Mouse (Mus musculus): ENCODE data around the gene Itih2.

Itih2 gene

DNA sequence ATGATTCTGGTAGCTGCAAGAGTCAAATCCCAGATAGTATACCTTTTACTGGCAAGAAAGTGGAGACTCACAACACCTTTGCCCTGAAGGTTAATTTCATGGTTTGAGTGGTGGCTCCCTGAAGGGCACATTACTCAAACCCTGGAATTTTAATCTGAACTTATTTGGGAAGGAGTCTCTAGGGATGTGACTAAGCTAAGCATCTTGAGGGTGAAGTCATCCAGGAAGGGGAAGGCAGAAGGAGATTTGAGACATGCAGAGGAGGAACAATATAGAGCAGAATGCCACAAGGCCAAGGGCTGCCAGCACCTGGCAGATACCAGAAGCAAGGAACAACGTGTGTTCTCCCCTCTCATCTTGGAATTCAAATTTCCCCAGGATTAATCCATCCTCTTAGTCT lies 12.4 kb downstream of the Itih2 start:
- no peak for DNase-seq (ENCODE audit: low read depth, low spot score)

- no peak for DNase-seq (ENCODE audit: low read depth, low spot score)
Observed at GRCm38 (mm10) chr2:10108535-10109189, 22.5 kb downstream of the Itih2 start.

- DNase-seq (ENCODE audit: low read depth, low spot score) = no peak
Observed at GRCm38 (mm10) chr2:10101180-10101579, 30.0 kb downstream of the Itih2 start.

- DNase-seq (ENCODE audit: low read depth, low spot score) = no peak
Observed at GRCm38 (mm10) chr2:10100471-10100870, 30.7 kb downstream of the Itih2 start.

DNA sequence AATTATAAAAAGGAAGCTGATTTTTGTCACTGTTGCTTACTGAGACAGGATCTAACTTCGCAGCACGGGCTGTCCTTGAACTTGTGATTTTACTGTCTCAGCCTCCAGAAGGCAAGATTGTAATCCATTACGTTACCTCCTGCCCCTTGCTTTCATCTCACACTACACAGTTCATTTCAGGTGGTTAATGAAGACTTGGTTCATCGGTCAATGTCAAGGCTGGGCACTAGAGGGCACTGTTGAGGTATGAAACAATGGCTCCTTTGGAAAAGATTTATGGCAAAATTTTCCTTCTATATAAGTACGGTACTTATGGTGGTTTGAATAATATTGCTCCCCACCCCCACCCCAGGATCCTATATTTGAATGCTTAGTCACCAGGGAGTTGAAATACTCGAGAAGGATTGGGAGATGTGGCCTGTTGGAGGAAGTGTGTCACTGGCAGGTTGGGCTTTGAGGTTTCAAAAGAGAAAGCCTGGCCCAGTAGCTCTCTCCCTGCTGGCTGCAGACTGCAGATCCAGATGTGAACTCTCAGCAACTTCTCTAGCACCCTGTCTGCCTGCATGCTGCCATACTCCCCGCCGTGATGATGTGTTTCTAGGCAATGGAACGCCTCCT lies 32.5 kb downstream of the Itih2 start:
- DNase-seq (ENCODE audit: low read depth, low spot score) = no peak

DNA sequence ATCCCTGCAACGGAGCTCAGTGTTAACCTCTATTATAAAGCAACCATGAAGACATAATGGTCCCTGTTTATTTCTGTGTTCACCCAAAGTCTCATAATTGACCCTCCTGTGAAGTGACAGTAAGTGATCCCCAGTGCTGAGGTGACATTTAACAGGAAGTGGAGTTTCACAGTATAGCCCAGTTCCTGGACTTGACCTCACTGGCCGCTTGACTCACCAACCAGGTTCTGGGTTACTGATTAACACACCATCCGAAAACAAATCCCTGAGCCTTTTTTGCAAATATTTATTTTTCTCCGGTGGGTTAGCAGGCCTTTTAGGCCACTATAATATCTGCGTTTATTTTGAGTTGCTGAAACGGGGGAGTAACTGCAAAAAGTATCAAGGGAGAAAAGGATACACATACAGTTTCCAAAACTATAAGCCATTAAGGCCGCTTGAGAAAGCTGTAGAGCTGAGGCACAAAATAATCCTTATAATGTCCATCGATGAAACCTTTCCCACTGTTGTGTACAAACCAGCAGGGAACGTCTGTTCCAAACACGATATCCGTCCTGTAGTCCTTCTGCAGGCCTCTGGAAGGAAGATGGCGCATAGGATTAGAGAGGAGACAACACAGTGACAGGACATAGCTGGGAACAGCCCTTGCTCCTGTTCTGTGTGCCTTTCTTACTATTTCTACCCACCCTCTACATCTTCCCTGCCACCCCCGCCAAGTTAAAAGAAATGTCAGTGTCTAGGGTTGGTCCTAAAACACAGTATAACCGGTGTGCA lies 36.7 kb downstream of the Itih2 start:
- DNase-seq (ENCODE audit: low read depth, low spot score) = no peak

GRCm38 (mm10) chr2:10087256-10087850 lies 43.8 kb downstream of the Itih2 start:
- DNase-seq (ENCODE audit: low read depth, low spot score) = no peak

DNA sequence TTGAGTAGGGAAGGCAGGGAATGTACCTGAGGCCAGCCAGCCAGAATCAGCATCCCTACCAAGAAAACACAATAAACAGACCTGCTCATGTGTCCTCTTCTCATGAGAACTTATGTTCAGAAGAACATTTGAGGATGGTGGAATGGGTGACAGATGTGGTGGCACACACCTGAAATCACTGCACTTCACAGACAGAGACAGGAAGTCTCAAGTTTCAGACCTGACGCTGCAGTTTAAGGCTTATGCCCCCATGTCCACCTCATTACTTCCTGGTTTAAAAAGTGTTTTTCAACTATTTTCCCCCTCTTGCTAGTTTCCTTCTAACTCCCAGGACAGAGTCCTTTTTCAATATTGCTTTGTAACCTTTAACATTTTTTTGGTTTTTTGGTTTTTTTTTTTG lies 48.5 kb downstream of the Itih2 start:
- no peak for DNase-seq (ENCODE audit: low read depth, low spot score)

GRCm38 (mm10) chr2:10081453-10082080 lies 49.6 kb downstream of the Itih2 start:
- DNase-seq (ENCODE audit: low read depth, low spot score) = no peak

DNA sequence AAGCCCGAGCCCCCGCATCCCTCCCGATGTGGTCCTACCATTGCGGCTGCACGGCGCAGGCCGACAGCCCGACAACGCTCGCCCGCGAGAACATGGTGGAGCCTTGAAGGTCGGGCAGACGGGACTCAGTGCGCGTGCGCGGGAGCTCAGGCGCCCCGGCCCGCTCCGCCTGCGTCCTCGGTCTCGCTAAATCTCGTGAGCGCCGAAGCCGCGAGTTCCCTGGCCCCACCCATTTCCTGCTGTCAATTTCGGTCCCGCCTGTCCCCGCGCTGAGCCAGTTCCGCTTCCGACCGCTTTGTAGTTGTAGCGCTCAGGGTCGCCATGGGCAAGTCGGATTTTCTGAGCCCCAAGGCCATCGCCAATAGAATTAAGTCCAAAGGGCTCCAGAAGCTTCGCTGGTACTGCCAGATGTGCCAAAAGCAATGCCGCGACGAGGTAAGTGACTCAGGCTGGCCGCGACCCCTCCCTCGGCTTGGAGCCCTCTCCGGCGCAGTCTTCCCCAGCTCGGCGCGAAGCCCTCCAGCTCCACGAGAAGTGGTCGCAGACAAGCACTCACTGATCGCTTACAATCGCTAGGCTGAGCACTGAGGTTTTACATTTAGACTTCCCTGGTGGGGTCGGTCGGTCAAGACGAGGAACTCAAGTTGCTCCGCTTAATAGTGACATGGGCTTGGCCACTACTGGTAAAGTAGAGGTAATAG lies 50.7 kb downstream of the Itih2 start, which contains the start of the genes Atp5c1 and Kin:
Atp5c1 (minus strand) TSS at position 201 of the 701 bp plus-strand sequence.
Kin (plus strand) TSS at position 284 of the 701 bp plus-strand sequence.
- DNase-seq (ENCODE audit: low read depth, low spot score) = peak; percentile 91

DNA sequence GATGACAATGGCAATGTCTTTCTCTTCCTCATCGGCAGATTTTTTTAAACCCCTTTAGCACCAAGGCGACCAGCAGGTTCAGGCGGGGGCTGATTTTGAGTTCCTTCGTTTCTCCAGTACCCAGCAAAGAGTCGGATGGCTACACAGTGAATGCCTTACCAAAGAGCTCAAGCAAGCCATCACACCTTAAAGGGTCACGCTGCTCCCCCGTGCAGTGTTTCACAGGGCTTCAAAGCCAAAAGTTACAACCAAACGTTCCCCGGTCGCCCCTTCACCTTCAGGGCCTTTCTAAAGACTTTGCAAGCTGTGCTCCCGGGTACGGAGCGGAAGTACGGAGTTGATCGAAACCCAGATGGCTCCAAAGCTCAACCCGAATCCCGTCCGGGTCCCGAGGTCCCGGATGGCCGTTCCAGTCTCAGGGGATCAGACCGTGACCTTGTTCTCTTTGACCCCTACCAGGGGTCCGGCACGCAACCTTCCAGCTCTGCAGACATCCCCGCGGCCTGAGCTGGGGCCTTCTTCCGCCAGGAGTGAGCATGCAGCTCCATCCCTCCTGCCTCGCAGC lies 51.4 kb downstream of the Itih2 start:
- peak; percentile 33 for DNase-seq (ENCODE audit: low read depth, low spot score)

GRCm38 (mm10) chr2:10076675-10077074 lies 54.5 kb downstream of the Itih2 start:
- DNase-seq (ENCODE audit: low read depth, low spot score) = no peak

- no peak for DNase-seq (ENCODE audit: low read depth, low spot score)
Observed at GRCm38 (mm10) chr2:10074470-10074869, 56.7 kb downstream of the Itih2 start.

DNA sequence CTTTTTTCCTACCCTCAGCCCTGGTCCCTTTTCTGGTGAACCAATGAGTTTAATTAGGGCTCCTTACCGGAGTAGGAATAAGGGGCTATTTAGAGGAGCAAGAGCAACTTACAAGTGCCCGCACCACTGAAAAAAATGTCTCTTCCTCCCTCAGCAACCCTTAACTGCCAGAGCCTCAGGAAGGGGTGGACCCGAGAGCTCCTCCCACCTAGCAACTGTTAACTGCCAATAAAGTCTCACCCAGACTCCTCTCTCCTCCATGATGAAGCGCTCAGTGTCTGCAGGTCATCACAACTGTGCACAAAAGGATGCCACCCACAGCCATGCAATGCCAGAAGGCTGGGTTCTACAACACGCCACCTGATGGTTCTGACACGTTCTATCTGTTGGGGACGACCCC lies 59.4 kb downstream of the Itih2 start:
- DNase-seq (ENCODE audit: low read depth, low spot score) = no peak

DNA sequence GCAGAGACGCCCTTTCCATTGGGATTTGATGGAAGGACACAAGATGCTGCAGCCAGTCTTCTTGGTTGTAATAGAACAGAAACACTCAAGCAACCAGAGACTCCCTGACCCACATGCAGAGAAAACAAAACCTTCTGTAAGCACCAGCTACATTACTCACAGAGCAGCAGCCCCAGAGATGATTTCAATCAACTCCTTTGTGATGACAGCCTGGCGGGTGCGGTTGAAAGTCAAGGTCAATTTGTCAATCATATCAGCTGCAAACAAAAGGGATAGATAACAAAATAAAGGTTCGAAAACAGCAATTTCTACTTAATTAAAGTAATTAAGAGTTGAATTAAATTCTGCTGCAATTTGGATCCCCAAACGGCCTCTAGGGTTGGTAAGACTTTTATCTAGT lies 72.4 kb downstream of the Itih2 start:
- DNase-seq (ENCODE audit: low read depth, low spot score) = no peak

DNA sequence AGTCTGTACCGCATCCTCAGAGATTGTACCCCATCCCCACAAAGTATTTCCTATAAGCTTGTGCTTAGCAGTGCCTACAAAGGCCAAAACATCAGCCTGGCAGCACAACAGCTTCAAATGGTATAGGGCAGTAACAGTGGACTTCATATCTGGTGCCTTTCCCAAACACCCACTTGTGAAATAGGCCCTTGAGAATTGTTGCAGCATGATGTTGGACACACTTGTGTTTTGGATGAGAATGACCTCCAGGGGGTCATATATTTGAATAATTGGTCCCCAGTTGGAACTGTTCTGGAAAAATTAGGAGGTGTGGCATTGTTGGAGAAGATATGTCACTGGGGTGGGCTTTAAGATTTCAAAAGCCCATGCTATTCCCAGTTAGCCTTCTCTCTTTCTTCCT lies 79.2 kb downstream of the Itih2 start:
- DNase-seq (ENCODE audit: low read depth, low spot score) = no peak

- DNase-seq (ENCODE audit: low read depth, low spot score) = no peak
Observed at GRCm38 (mm10) chr2:10050878-10051277, 80.3 kb downstream of the Itih2 start.

DNA sequence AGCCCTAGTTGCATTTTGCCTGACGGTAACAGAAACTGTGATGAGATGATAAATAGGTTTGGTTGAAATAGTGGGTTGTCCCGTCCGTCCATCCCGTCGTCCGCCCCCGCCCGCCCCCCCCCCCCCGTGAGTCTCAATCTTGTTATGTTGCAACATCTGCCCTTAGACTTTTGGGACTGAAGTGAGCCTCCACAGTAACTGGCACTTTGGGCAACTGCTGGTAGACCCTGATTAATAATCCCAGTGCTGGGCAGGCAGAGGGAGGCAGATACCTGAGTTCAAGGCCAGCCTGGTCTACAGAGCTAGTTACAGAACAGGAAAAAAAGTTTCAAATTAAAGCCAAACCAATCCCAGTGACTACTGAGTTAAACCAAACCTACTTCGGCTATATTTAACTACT lies 81.7 kb downstream of the Itih2 start:
- no peak for DNase-seq (ENCODE audit: low read depth, low spot score)

DNA sequence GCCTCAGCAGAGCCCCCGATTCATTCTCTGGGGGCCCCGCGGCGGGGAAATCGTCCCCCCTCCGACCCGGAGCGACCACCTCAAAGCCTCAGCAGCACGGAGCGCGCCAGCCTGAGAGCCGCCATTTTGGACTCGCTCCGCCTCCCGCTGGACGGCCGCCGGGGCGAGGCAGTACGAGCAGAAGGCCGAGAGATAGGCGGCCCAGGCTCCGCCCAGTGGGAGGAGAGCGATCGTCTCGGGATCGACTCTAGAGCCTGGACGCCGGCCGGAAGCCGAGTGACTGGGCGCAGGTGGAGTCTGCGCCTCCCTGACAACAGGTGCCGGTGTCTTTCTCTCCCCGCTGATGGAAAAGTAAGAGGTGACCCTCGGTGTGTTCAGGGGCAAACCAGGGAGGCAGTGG lies 82.7 kb downstream of the Itih2 start, which contains the start of gene Taf3:
Taf3 (minus strand) TSS at position 136 of the 400 bp plus-strand sequence.
- DNase-seq (ENCODE audit: low read depth, low spot score) = peak; percentile 74

DNA sequence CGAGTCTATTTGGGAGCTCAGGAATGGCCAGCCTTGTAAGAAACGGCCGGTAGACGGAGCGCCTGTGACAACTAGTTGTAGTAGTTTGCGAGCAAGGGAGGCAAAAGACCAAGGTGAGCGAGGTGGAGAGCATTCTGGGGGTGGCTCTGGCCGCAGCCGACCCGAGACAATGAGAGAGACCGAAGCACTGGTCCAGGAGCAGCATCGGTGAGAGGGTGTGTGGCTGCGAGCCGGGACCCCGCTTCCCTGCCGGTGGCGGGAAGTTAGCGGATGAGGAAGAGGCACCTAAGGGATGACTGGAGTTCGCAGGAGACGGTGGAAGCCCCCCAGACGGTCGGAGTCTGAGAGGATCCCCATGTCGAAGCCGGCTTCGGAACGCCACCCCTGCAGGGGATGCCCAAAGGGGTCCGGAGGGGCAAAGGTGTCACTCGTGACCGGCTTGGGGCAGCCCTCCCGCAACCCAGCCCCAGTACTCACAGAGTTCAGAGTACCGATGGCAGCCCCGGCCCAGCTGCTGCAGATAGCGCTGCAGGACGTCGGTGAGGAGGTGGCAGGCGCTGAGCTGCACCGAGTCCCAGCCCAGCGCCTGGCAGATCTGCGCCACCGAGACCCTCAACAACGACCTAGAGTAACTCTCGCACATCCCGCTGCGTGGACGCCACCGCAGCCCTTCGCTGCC lies 83.3 kb downstream of the Itih2 start:
- DNase-seq (ENCODE audit: low read depth, low spot score) = no peak

Measured in retina, adult 2 months (tissue).